Comparison of ENCODE assay signal across 9 mouse cellular contexts in the genomic region with DNA sequence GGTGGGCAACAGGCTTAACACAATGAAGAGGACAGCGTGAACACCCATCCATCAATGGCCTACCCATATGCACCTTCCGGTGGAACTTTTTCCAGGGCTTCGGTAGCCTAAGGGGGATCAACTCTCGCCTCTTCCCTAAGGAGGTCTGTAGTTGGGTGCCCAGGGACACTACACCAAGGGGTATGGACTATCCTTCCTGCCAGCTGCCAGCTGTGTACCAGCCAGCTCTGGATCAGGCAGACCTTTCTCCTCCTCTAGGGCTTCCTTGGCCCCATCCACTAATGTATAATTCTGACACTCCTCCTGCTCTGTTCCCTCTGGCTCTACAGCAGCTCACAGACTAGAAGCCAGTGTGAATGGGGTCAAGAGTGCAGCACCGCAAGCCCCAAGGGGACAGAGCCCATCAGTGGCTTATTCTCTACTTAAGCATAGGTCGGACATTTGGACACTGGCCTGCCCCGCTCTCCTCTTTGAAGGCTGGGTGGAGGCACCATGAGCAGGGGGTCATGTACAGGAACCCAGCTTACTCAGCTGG. TPM values are rescaled to one million over a fixed set of nuclear protein-coding genes. Genes with fewer than 3 reads are reported as not detected.
DNase-seq lines count a peak whose midpoint lies in the region; ATAC-seq and TF ChIP-seq lines count a peak whose summit lies in the region.
"Had no signal": no experiment of that assay in that cellular context is flagged by ENCODE, and none has a peak within 500 bp of the region (broad histone marks: within the 10 kb centered on the region; RNA-seq: fewer than 3 reads in every experiment).

No protein-coding gene starts in this region.

- H3K27ac ChIP-seq in forebrain, embryonic 10.5 days, result peak overlapping the region; percentile 87
- no peak overlapping the region for H3K27ac ChIP-seq in forebrain, postnatal 0 days (ENCODE audit: low read depth, low read length)
- H3K27ac ChIP-seq in forebrain, embryonic 15.5 days (replicated peaks), result peak overlapping the region; percentile 69
- peak overlapping the region; percentile 44 for H3K27ac ChIP-seq in liver, embryonic 14.5 days

- H3K4me1 ChIP-seq in forebrain, embryonic 10.5 days, result peaks cover 77% of the 10 kb centered on the region
- H3K4me1 ChIP-seq in forebrain, postnatal 0 days (ENCODE audit: insufficient read depth), result no peaks in the 10 kb centered on the region
- H3K4me1 ChIP-seq in forebrain, embryonic 15.5 days, result peaks cover 28% of the 10 kb centered on the region
- peaks cover 7 to 53% of the 10 kb centered on the region in 2 experiments for H3K4me1 ChIP-seq in liver, embryonic 14.5 days (replicated peaks; ENCODE audit: control insufficient read depth in 2 of 2, insufficient read depth in 2 of 2, low read length in 1 of 2)

- ATAC-seq in forebrain, postnatal 0 days, result no peak
- ATAC-seq in forebrain, embryonic 15.5 days (replicated peaks), result no peak
- ATAC-seq in liver, embryonic 14.5 days (ENCODE audit: insufficient read depth), result no peak
- no peak for ATAC-seq in CD4-positive, CD25-positive, alpha-beta regulatory T cell, adult 4 months

- H3K4me3 ChIP-seq in forebrain, embryonic 10.5 days, result peak overlapping the region; percentile 44
- no peak overlapping the region for H3K4me3 ChIP-seq in forebrain, postnatal 0 days (ENCODE audit: low read depth, low read length)
- H3K4me3 ChIP-seq in forebrain, embryonic 15.5 days, result peak overlapping the region; percentile 4; the same call in 1 of the 2 replicates
- peak overlapping the region; percentile 40 to 65 for H3K4me3 ChIP-seq in liver, embryonic 14.5 days (ENCODE audit: insufficient read depth in 1 of 2, low read depth in 2 of 2, low read length in 2 of 2)

- no peaks in the 10 kb centered on the region for H3K9me3 ChIP-seq in forebrain, embryonic 10.5 days
- H3K9me3 ChIP-seq in forebrain, postnatal 0 days (ENCODE audit: low read length), result no peaks in the 10 kb centered on the region
- no peaks in the 10 kb centered on the region for H3K9me3 ChIP-seq in forebrain, embryonic 15.5 days
- H3K9me3 ChIP-seq in liver, embryonic 14.5 days (ENCODE audit: control insufficient read depth, low read length), result no peaks in the 10 kb centered on the region

- H3K4me2 ChIP-seq in forebrain, postnatal 0 days (ENCODE audit: low read depth), result no peak overlapping the region
- H3K4me2 ChIP-seq in forebrain, embryonic 15.5 days (replicated peaks), result no peak overlapping the region
- H3K4me2 ChIP-seq in liver, embryonic 14.5 days (ENCODE audit: low read depth), result peak overlapping the region; percentile 65

- H3K9ac ChIP-seq in forebrain, postnatal 0 days, result no peak overlapping the region
- 0 out of 2 replicates have a peak overlapping the region, but pooled peaks have one; percentile 27 for H3K9ac ChIP-seq in forebrain, embryonic 15.5 days (replicated peaks)
- peak overlapping the region; percentile 6 for H3K9ac ChIP-seq in liver, embryonic 14.5 days (replicated peaks)

- TF ChIP-seq CTCF in forebrain, postnatal 0 days (IDR thresholded peaks at IDR 0.05; ENCODE audit: low read depth), result no peak
- no peak for TF ChIP-seq CTCF in liver, embryonic 14.5 days (IDR thresholded peaks at IDR 0.05; ENCODE audit: low read depth)

- peaks cover 24% of the 10 kb centered on the region for H3K36me3 ChIP-seq in forebrain, embryonic 10.5 days (replicated peaks)
- H3K36me3 ChIP-seq in forebrain, postnatal 0 days (ENCODE audit: insufficient read depth), result no peaks in the 10 kb centered on the region
- no peaks in the 10 kb centered on the region for H3K36me3 ChIP-seq in forebrain, embryonic 15.5 days
- no peaks in the 10 kb centered on the region for H3K36me3 ChIP-seq in liver, embryonic 14.5 days (replicated peaks; ENCODE audit: control insufficient read depth, insufficient read depth, low read depth)

- intact Hi-C loops in left cerebral cortex, postnatal 4 days (cut with DNase I), result no loop called here

- no peak for DNase-seq in forebrain, embryonic 10.5 days (ENCODE audit: extremely low spot score, low spot score)
- DNase-seq in forebrain, postnatal 0 days, result no peak
- DNase-seq in 3134 (ENCODE audit: extremely low read depth, insufficient read length, low spot score), result peak; percentile 45
- no peak for DNase-seq in liver, embryonic 14.5 days (ENCODE audit: low read depth in 3 of 3, low spot score in 3 of 3)
- no peak for DNase-seq in left cerebral cortex, postnatal 4 days
- no peak for DNase-seq in gastrocnemius, postnatal 25 days
- DNase-seq: cerebellum, postnatal 14 days had no signal

- no peak for TF ChIP-seq EP300 in liver, embryonic 14.5 days (IDR thresholded peaks at IDR 0.05; ENCODE audit: low read depth)

- WGBS in forebrain, embryonic 10.5 days, result 68% methylated on average over 7 of the region's 7 CpGs
- WGBS in forebrain, postnatal 0 days, result 86% methylated on average over 7 of the region's 7 CpGs
- WGBS in forebrain, embryonic 15.5 days, result 89% methylated on average over 7 of the region's 7 CpGs
- WGBS in liver, embryonic 14.5 days (ENCODE audit: insufficient replicate concordance), result 25% methylated on average over 7 of the region's 7 CpGs

- peaks cover 6% of the 10 kb centered on the region for H3K27me3 ChIP-seq in forebrain, embryonic 10.5 days (ENCODE audit: poor library complexity, severe bottlenecking)
- H3K27me3 ChIP-seq in forebrain, postnatal 0 days (ENCODE audit: insufficient read depth, low read length), result no peaks in the 10 kb centered on the region
- no peaks in the 10 kb centered on the region for H3K27me3 ChIP-seq in forebrain, embryonic 15.5 days
- no peaks in the 10 kb centered on the region for H3K27me3 ChIP-seq in liver, embryonic 14.5 days (ENCODE audit: control insufficient read depth, insufficient read depth, low read length)

RNA-seq across cellular contexts. Expression of a gene that starts 1.0 kb away (rescaled TPM):
- 78.2 and 78.3 TPM in 2 replicates for polyA plus RNA-seq in forebrain, embryonic 10.5 days (2016; fragmentation: Nextera tagmentation; extraction: Ambion mirVana)
- total RNA-seq in forebrain, postnatal 0 days (2014; rRNA removed), result 10.0 and 11.3 TPM in 2 replicates
- 9.6 and 10.0 TPM in 2 replicates for polyA plus RNA-seq in forebrain, postnatal 0 days (2015; fragmentation: Nextera tagmentation; extraction: Ambion mirVana)
- polyA plus RNA-seq in forebrain, embryonic 15.5 days (2015; fragmentation: Nextera tagmentation; extraction: Ambion mirVana), result 12.0 and 12.9 TPM in 2 replicates
- 18.4 and 22.2 TPM in 2 replicates for polyA plus RNA-seq in liver, embryonic 14.5 days (2012; rRNA removed)
- 21.3 and 23.2 TPM in 2 replicates for polyA plus RNA-seq in liver, embryonic 14.5 days (2014; fragmentation: Nextera tagmentation; extraction: Ambion mirVana)
- total RNA-seq in left cerebral cortex, postnatal 4 days (2021), result 1 to 10 TPM; 7.0 to 7.9 TPM
- polyA plus RNA-seq in CD4-positive, CD25-positive, alpha-beta regulatory T cell, adult 4 months (2017; shearing (Covaris generic)), result under 1 TPM; 0.32 to 0.90 TPM
- 10 to 100 TPM in 1 of 2 experiments, 1 to 10 TPM in 1; 9.3 to 10.9 TPM for total RNA-seq in gastrocnemius, postnatal 25 days (2021)

RNA-seq across cellular contexts. Expression of a gene that starts 6.6 kb away (rescaled TPM):
- 392 and 397 TPM in 2 replicates for polyA plus RNA-seq in forebrain, embryonic 10.5 days (2016; fragmentation: Nextera tagmentation; extraction: Ambion mirVana)
- total RNA-seq in forebrain, postnatal 0 days (2014; rRNA removed), result 116 and 130 TPM in 2 replicates
- polyA plus RNA-seq in forebrain, postnatal 0 days (2015; fragmentation: Nextera tagmentation; extraction: Ambion mirVana), result 190 and 236 TPM in 2 replicates
- 243 and 273 TPM in 2 replicates for polyA plus RNA-seq in forebrain, embryonic 15.5 days (2015; fragmentation: Nextera tagmentation; extraction: Ambion mirVana)
- polyA plus RNA-seq in liver, embryonic 14.5 days (2012; rRNA removed), result 142 and 216 TPM in 2 replicates
- polyA plus RNA-seq in liver, embryonic 14.5 days (2014; fragmentation: Nextera tagmentation; extraction: Ambion mirVana), result 412 and 420 TPM in 2 replicates
- total RNA-seq in left cerebral cortex, postnatal 4 days (2021), result 100 to 1,000 TPM in 1 of 2 experiments, 10 to 100 TPM in 1; 95.0 to 112 TPM
- polyA plus RNA-seq in CD4-positive, CD25-positive, alpha-beta regulatory T cell, adult 4 months (2017; shearing (Covaris generic)), result 100 to 1,000 TPM; 200 to 285 TPM
- 100 to 1,000 TPM; 103 to 117 TPM for total RNA-seq in gastrocnemius, postnatal 25 days (2021)

RNA-seq across cellular contexts. Expression of a gene that starts 7.1 kb away (rescaled TPM):
- polyA plus RNA-seq in forebrain, embryonic 10.5 days (2016; fragmentation: Nextera tagmentation; extraction: Ambion mirVana), result 7.8 and 8.9 TPM in 2 replicates
- 4.5 and 5.3 TPM in 2 replicates for total RNA-seq in forebrain, postnatal 0 days (2014; rRNA removed)
- 11.7 and 13.2 TPM in 2 replicates for polyA plus RNA-seq in forebrain, postnatal 0 days (2015; fragmentation: Nextera tagmentation; extraction: Ambion mirVana)
- 5.1 and 5.5 TPM in 2 replicates for polyA plus RNA-seq in forebrain, embryonic 15.5 days (2015; fragmentation: Nextera tagmentation; extraction: Ambion mirVana)
- 30.3 and 31.1 TPM in 2 replicates for polyA plus RNA-seq in liver, embryonic 14.5 days (2012; rRNA removed)
- polyA plus RNA-seq in liver, embryonic 14.5 days (2014; fragmentation: Nextera tagmentation; extraction: Ambion mirVana), result 38.8 and 40.8 TPM in 2 replicates
- total RNA-seq in left cerebral cortex, postnatal 4 days (2021), result 1 to 10 TPM; 4.7 to 4.8 TPM
- polyA plus RNA-seq in CD4-positive, CD25-positive, alpha-beta regulatory T cell, adult 4 months (2017; shearing (Covaris generic)), result 10 to 100 TPM; 20.3 to 26.3 TPM
- total RNA-seq in gastrocnemius, postnatal 25 days (2021), result 10 to 100 TPM; 25.2 to 34.5 TPM

RNA-seq across cellular contexts. Expression of a gene that starts 25.7 kb away (rescaled TPM):
- polyA plus RNA-seq in forebrain, embryonic 10.5 days (2016; fragmentation: Nextera tagmentation; extraction: Ambion mirVana), result 19.9 and 20.1 TPM in 2 replicates
- total RNA-seq in forebrain, postnatal 0 days (2014; rRNA removed), result 36.6 and 52.2 TPM in 2 replicates
- 15.3 and 21.5 TPM in 2 replicates for polyA plus RNA-seq in forebrain, postnatal 0 days (2015; fragmentation: Nextera tagmentation; extraction: Ambion mirVana)
- polyA plus RNA-seq in forebrain, embryonic 15.5 days (2015; fragmentation: Nextera tagmentation; extraction: Ambion mirVana), result 23.2 and 23.9 TPM in 2 replicates
- 5.0 and 6.0 TPM in 2 replicates for polyA plus RNA-seq in liver, embryonic 14.5 days (2012; rRNA removed)
- polyA plus RNA-seq in liver, embryonic 14.5 days (2014; fragmentation: Nextera tagmentation; extraction: Ambion mirVana), result 4.8 and 5.1 TPM in 2 replicates
- total RNA-seq in left cerebral cortex, postnatal 4 days (2021), result 10 to 100 TPM; 48.4 to 52.2 TPM
- 1 to 10 TPM; 4.4 to 5.5 TPM for polyA plus RNA-seq in CD4-positive, CD25-positive, alpha-beta regulatory T cell, adult 4 months (2017; shearing (Covaris generic))
- 1 to 10 TPM; 2.0 to 2.5 TPM for total RNA-seq in gastrocnemius, postnatal 25 days (2021)

RNA-seq across cellular contexts. Expression of a gene that starts 31.2 kb away (rescaled TPM):
- polyA plus RNA-seq in forebrain, embryonic 10.5 days (2016; fragmentation: Nextera tagmentation; extraction: Ambion mirVana), result 4.8 and 5.0 TPM in 2 replicates
- total RNA-seq in forebrain, postnatal 0 days (2014; rRNA removed), result 67.3 and 82.1 TPM in 2 replicates
- 61.0 and 63.5 TPM in 2 replicates for polyA plus RNA-seq in forebrain, postnatal 0 days (2015; fragmentation: Nextera tagmentation; extraction: Ambion mirVana)
- 15.9 and 18.5 TPM in 2 replicates for polyA plus RNA-seq in forebrain, embryonic 15.5 days (2015; fragmentation: Nextera tagmentation; extraction: Ambion mirVana)
- 2.9 and 4.2 TPM in 2 replicates for polyA plus RNA-seq in liver, embryonic 14.5 days (2012; rRNA removed)
- polyA plus RNA-seq in liver, embryonic 14.5 days (2014; fragmentation: Nextera tagmentation; extraction: Ambion mirVana), result 5.1 and 5.4 TPM in 2 replicates
- 10 to 100 TPM; 53.9 TPM for total RNA-seq in left cerebral cortex, postnatal 4 days (2021)
- 1 to 10 TPM in 1 of 2 experiments, not detected in 1; 1.7 TPM for polyA plus RNA-seq in CD4-positive, CD25-positive, alpha-beta regulatory T cell, adult 4 months (2017; shearing (Covaris generic))
- total RNA-seq in gastrocnemius, postnatal 25 days (2021), result 1 to 10 TPM; 3.4 to 4.3 TPM
